Mouse (Mus musculus) forebrain, embryonic 13.5 days (tissue): ENCODE results near the gene Slc23a4. TPM values are rescaled to one million over a fixed set of nuclear protein-coding genes. Genes with fewer than 3 reads are reported as not detected.

Experiments
- polyA plus RNA-seq: library from polyadenylated mRNA; unstranded; fragments of >200 nt; fragmentation: Nextera tagmentation; extraction: Ambion mirVana; gene quantifications from 2 replicates; pipeline ENCODE4 v1.2.1, GENCODE M21; 2015

The Slc23a4 gene
- polyA plus RNA-seq, 1 experiment from 2014 or later: 0.74 TPM

Other genes with a start within 250 kb of the Slc23a4 start
- gene Agbl3, start 208.0 kb downstream of the Slc23a4 start, polyA plus RNA-seq: 6.2 and 8.0 TPM in 2 replicates
- 1.4 and 1.7 TPM in 2 replicates for gene Tmem140, start 125.3 kb downstream of the Slc23a4 start, polyA plus RNA-seq
- 12.1 and 14.6 TPM in 2 replicates for gene Cyren, start 110.3 kb downstream of the Slc23a4 start, polyA plus RNA-seq
- 9.7 and 10.7 TPM in 2 replicates for gene Wdr91, start 77.5 kb downstream of the Slc23a4 start, polyA plus RNA-seq
- not detected in 2 replicates for gene Stra8, start 68.2 kb downstream of the Slc23a4 start, polyA plus RNA-seq
- gene Cnot4, start 145.3 kb upstream of the Slc23a4 start, polyA plus RNA-seq: 35.0 and 35.1 TPM in 2 replicates
- gene Nup205, start 189.0 kb upstream of the Slc23a4 start, polyA plus RNA-seq: 34.0 and 37.9 TPM in 2 replicates